Mouse (Mus musculus): ENCODE data around the gene Bbox1. TPM values are rescaled to one million over a fixed set of nuclear protein-coding genes. Genes with fewer than 3 reads are reported as not detected.

Bbox1 gene
- polyA plus RNA-seq, 1 experiment: 3.1 TPM

DNA sequence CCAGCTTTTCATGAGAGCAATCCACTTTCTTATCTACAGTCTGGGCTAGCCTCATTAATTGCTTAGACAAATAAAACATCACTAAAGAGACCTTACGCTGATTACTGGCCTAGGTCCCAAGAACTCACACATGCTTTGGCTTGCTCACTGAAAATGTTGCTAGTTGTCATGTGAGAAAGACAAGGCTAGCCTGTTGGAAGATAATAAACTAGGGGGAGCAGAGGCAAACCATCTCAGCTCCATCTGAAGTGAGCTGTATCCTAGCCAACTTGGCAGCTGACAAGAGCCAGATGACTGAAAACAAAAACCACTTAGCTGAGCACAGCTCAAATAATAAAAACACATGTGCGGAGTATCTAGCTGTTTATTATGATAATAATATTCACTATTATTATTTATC is 40.2 kb downstream of the Bbox1 start:
- no peak for DNase-seq (ENCODE audit: low spot score)

- no peak for DNase-seq (ENCODE audit: low spot score)
Measured at GRCm38 (mm10) chr2:110269281-110269680, 45.1 kb downstream of the Bbox1 start.

DNA sequence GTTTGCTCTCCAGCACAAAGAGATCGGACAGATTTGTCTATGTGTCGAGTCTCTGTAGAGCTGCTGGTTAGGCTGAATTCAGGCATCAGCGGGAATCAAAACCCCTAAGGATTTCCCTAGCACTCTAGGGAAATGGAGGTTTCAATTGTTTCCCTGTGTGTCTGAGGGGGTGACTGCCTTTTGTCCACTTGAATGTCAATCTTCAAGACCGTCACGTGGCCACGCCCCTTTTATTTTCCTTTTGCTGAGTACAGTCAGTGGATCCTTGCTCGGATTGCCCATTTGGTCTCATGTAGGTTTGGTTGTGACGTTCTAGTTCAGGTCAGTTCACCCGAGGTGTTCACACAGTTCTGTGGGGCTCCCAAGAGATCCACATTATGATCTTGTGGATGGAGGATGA is 82.1 kb downstream of the Bbox1 start:
- DNase-seq (ENCODE audit: low spot score): no peak

DNA sequence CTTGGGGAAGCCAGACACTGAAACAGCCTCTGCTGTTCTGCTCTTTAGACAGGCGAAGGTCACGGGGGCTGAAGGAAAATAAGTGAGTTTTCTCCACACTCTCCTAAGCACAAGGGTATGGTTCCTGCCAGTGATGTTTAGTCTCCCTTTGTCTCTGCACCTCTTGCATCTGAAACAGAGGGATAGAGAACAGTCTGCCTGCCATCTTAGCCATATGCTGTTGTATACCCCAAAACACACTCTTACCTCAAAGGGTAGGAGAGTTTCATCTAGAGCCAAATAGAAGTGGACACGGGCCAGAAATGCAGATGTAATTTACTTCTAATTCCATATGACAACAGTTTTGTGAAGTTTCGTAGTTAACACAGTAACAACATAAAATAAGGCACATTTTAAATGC is 83.6 kb downstream of the Bbox1 start:
- no peak for DNase-seq (ENCODE audit: low spot score)

- DNase-seq (ENCODE audit: low spot score): no peak
Measured at GRCm38 (mm10) chr2:110229143-110230087, 84.9 kb downstream of the Bbox1 start.

- no peak for DNase-seq (ENCODE audit: low spot score)
Measured at GRCm38 (mm10) chr2:110226421-110226820, 87.9 kb downstream of the Bbox1 start.

DNA sequence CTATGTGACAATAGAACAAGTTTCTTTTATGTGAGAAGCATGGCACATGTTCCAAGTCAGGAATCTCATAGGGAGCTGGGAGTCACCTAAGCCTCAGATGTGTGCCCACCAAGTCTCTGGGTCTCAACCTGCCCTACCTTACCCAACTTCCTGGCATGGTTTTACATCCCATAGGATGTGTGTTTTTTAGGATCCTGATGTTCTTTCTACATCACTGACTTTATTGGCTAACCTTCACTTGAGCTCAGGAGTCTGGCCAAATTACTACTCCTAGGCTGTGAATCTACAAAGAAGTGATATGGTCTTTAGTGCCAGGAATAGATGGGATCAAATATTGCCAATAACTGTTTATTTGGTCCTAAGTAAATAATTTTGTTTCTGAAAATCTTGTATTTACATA is 88.4 kb downstream of the Bbox1 start:
- no peak for DNase-seq (ENCODE audit: low spot score)

DNA sequence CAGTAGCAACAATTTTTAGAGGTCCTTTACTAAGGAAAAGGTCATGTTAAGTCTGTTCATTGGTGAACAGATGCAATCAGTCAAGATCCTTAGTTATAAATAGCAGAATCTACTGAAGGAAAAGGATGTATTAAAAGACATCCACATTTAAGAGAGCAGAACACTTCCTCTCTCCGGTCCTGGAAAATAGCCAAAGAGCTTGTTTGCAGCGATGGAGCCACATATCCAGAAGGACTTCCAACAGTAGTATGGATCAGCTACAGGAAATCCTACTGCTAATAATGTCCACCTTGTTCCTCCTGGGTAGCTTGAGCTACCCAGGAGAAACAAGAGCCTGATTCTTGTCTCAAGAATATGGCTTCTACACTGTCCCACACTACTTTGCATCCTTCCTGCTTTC is 91.6 kb downstream of the Bbox1 start:
- no peak for DNase-seq (ENCODE audit: low spot score)

- no peak for DNase-seq (ENCODE audit: low spot score)
Measured at GRCm38 (mm10) chr2:110220492-110220891, 93.9 kb downstream of the Bbox1 start.

GRCm38 (mm10) chr2:110215685-110216058 is 98.7 kb downstream of the Bbox1 start:
- no peak for DNase-seq (ENCODE audit: low spot score)

- no peak for DNase-seq (ENCODE audit: low spot score)
Measured at GRCm38 (mm10) chr2:110214991-110215684, 99.2 kb downstream of the Bbox1 start.

- no peak for DNase-seq (ENCODE audit: low spot score)
Measured at GRCm38 (mm10) chr2:110214278-110214677, 100.1 kb downstream of the Bbox1 start.

Other genes starting within 250 kb of the Bbox1 start
- 21.8 and 22.5 TPM in 2 replicates for gene Fibin, start 48.6 kb upstream of the Bbox1 start, polyA plus RNA-seq (2012; rRNA removed)

Measured in urinary bladder, adult 2 months (tissue).